Mouse (Mus musculus): ENCODE measurements at regions not wholly inside any gene's neighbourhood (a gene's known extent, or its start where the extent isn't known, plus 50 kb on each side); places are given as distances from the start of the nearest gene placed in this dataset.

- DNase-seq = peak in 1 of 2 experiments; percentile 13
Observed at GRCm38 (mm10) chr2:135606306-135606705, 52.5 kb upstream of the Plcb4 start.
